Mouse (Mus musculus): ENCODE measurements around the gene Rgs3.

Rgs3 gene

GRCm38 (mm10) chr4:62652921-62653757 is 93.5 kb downstream of the Rgs3 start:
- in situ Hi-C loops (cut with MboI): no loop called here

- in situ Hi-C loops (cut with MboI): no loop called here
Measured at GRCm38 (mm10) chr4:62653922-62654661, 94.4 kb downstream of the Rgs3 start.

GRCm38 (mm10) chr4:62659264-62659663 is 99.6 kb downstream of the Rgs3 start:
- in situ Hi-C loops (cut with MboI): no loop called here

- in situ Hi-C loops (cut with MboI): no loop called here
Measured at GRCm38 (mm10) chr4:62659861-62660553, 100.4 kb downstream of the Rgs3 start.

GRCm38 (mm10) chr4:62660554-62660864 is 100.9 kb downstream of the Rgs3 start:
- in situ Hi-C loops (cut with MboI): no loop called here

GRCm38 (mm10) chr4:62661311-62661849 is 101.7 kb downstream of the Rgs3 start:
- in situ Hi-C loops (cut with MboI): no loop called here

- in situ Hi-C loops (cut with MboI): no loop called here
Measured at GRCm38 (mm10) chr4:62663348-62663747, 103.7 kb downstream of the Rgs3 start.

- in situ Hi-C loops (cut with MboI): no loop called here
Measured at GRCm38 (mm10) chr4:62665842-62666241, 106.2 kb downstream of the Rgs3 start.

GRCm38 (mm10) chr4:62668666-62669065 is 109.0 kb downstream of the Rgs3 start:
- in situ Hi-C loops (cut with MboI): no loop called here

GRCm38 (mm10) chr4:62669094-62670071 is 109.7 kb downstream of the Rgs3 start:
- in situ Hi-C loops (cut with MboI): no loop called here

- in situ Hi-C loops (cut with MboI): no loop called here
Measured at GRCm38 (mm10) chr4:62673531-62674030, 113.9 kb downstream of the Rgs3 start.

GRCm38 (mm10) chr4:62674031-62674995 is 114.7 kb downstream of the Rgs3 start:
- in situ Hi-C loops (cut with MboI): no loop called here

GRCm38 (mm10) chr4:62675394-62675793 is 115.7 kb downstream of the Rgs3 start:
- in situ Hi-C loops (cut with MboI): no loop called here

GRCm38 (mm10) chr4:62677047-62677737 is 117.5 kb downstream of the Rgs3 start:
- in situ Hi-C loops (cut with MboI): no loop called here

- in situ Hi-C loops (cut with MboI): no loop called here
Measured at GRCm38 (mm10) chr4:62679157-62679556, 119.5 kb downstream of the Rgs3 start.

- in situ Hi-C loops (cut with MboI): no loop called here
Measured at GRCm38 (mm10) chr4:62681467-62681866, 121.8 kb downstream of the Rgs3 start.

GRCm38 (mm10) chr4:62682371-62682770 is 122.7 kb downstream of the Rgs3 start:
- in situ Hi-C loops (cut with MboI): no loop called here

- in situ Hi-C loops (cut with MboI): no loop called here
Measured at GRCm38 (mm10) chr4:62683148-62683547, 123.5 kb downstream of the Rgs3 start.

GRCm38 (mm10) chr4:62684351-62684750 is 124.7 kb downstream of the Rgs3 start:
- in situ Hi-C loops (cut with MboI): no loop called here
